ENCODE assay signal across 14 mouse cellular contexts in genomic region chr11:5952501-5952900, GRCm38 (mm10). TPM values are rescaled to one million over a fixed set of nuclear protein-coding genes. Genes with fewer than 3 reads are reported as not detected.
DNase-seq lines count a peak whose midpoint lies in the region; ATAC-seq and TF ChIP-seq lines count a peak whose summit lies in the region.
"Had no signal": no experiment of that assay in that cellular context is flagged by ENCODE, and none has a peak within 500 bp of the region (broad histone marks: within the 10 kb centered on the region; RNA-seq: fewer than 3 reads in every experiment).

No protein-coding gene starts in this region.

- H3K9ac ChIP-seq in lung, embryonic 14.5 days = no peak overlapping the region
- H3K9ac ChIP-seq: forebrain, embryonic 12.5 days; hindbrain, embryonic 12.5 days; neural tube, embryonic 13.5 days had no signal

- H3K4me2 ChIP-seq in lung, embryonic 14.5 days = no peak overlapping the region
- H3K4me2 ChIP-seq: forebrain, embryonic 12.5 days; hindbrain, embryonic 12.5 days; neural tube, embryonic 13.5 days had no signal

- ATAC-seq in lung, embryonic 14.5 days (ENCODE audit: insufficient read depth) = no peak

- intact Hi-C loops in heart, postnatal 36 days (cut with DNase I) = loop anchor here (2.0 kb wide), 1 partner anchor 66 kb away; no protein-coding TSS in a partner anchor
- intact Hi-C loops in left cerebral cortex, postnatal 10 days (cut with DNase I) = no loop called here
- intact Hi-C loops in left cerebral cortex, postnatal 36 days (cut with DNase I) = no loop called here

- no peak overlapping the region for H3K27ac ChIP-seq in lung, embryonic 14.5 days (ENCODE audit: low read depth)
- H3K27ac ChIP-seq: forebrain, embryonic 12.5 days; hindbrain, embryonic 12.5 days; neural tube, embryonic 13.5 days had no signal

- peaks cover 14% of the 10 kb centered on the region for H3K4me1 ChIP-seq in lung, embryonic 14.5 days (ENCODE audit: insufficient read depth)

- no peaks in the 10 kb centered on the region for H3K9me3 ChIP-seq in lung, embryonic 14.5 days (ENCODE audit: low read depth, low read length)
- H3K9me3 ChIP-seq: forebrain, embryonic 12.5 days; hindbrain, embryonic 12.5 days; megakaryocyte, embryonic 14.5 days; neural tube, embryonic 13.5 days had no signal

- H3K36me3 ChIP-seq in lung, embryonic 14.5 days (ENCODE audit: insufficient read depth) = no peaks in the 10 kb centered on the region
- H3K36me3 ChIP-seq: forebrain, embryonic 12.5 days; hindbrain, embryonic 12.5 days had no signal

- no peak overlapping the region for H3K4me3 ChIP-seq in lung, embryonic 14.5 days (ENCODE audit: low read depth, low read length)
- H3K4me3 ChIP-seq: forebrain, embryonic 12.5 days; hindbrain, embryonic 12.5 days; megakaryocyte, embryonic 14.5 days; neural tube, embryonic 13.5 days had no signal

- TF ChIP-seq CTCF in lung, embryonic 14.5 days (IDR thresholded peaks at IDR 0.05; ENCODE audit: low read depth) = no peak

- WGBS in lung, embryonic 14.5 days = 31% methylated on average over 5 of the region's 5 CpGs

- no peaks in the 10 kb centered on the region for H3K27me3 ChIP-seq in lung, embryonic 14.5 days (ENCODE audit: insufficient read depth, low read length)
- H3K27me3 ChIP-seq: forebrain, embryonic 12.5 days; hindbrain, embryonic 12.5 days; neural tube, embryonic 13.5 days had no signal

- peak; percentile 30 for DNase-seq in adrenal gland, adult 8-10 months
- DNase-seq in heart, adult 11 months = peak; percentile 96
- peak; percentile 66 for DNase-seq in heart, postnatal 36 days
- peak; percentile 62 for DNase-seq in lung, embryonic 14.5 days
- no peak for DNase-seq in frontal cortex, postnatal 10 days (ENCODE audit: low spot score in 2 of 2)
- no peak for DNase-seq in left cerebral cortex, postnatal 10 days (ENCODE audit: extremely low spot score in 1 of 2, low spot score in 2 of 2)
- DNase-seq in liver = no peak
- DNase-seq in left cerebral cortex, postnatal 36 days (ENCODE audit: low spot score in 2 of 2) = no peak

RNA-seq across cellular contexts. Expression of gene Gck, which starts 2.6 kb away (rescaled TPM):
- total RNA-seq in adrenal gland, adult 8-10 months (2022) = 1 to 10 TPM; 2.8 to 5.4 (median 4.0) TPM
- total RNA-seq in heart, postnatal 36 days (2021) = 10 to 100 TPM in 1 of 2 experiments, 1 to 10 TPM in 1; 3.4 to 18.5 TPM
- polyA plus RNA-seq in lung, embryonic 14.5 days (2014; fragmentation: Nextera tagmentation; extraction: Ambion mirVana) = 0.84 and 1.9 TPM in 2 replicates
- total RNA-seq in left cerebral cortex, postnatal 10 days (2021) = 1 to 10 TPM; 1.1 to 1.4 TPM
- 1 to 10 TPM; 1.6 to 2.2 TPM for total RNA-seq in left cerebral cortex, postnatal 36 days (2021)

RNA-seq across cellular contexts. Expression of gene Ykt6, which starts 3.0 kb away (rescaled TPM):
- 10 to 100 TPM; 73.5 to 98.2 (median 85.7) TPM for total RNA-seq in adrenal gland, adult 8-10 months (2022)
- 10 to 100 TPM; 60.5 to 66.3 TPM for total RNA-seq in heart, postnatal 36 days (2021)
- polyA plus RNA-seq in lung, embryonic 14.5 days (2014; fragmentation: Nextera tagmentation; extraction: Ambion mirVana) = 25.0 and 26.1 TPM in 2 replicates
- total RNA-seq in left cerebral cortex, postnatal 10 days (2021) = 100 to 1,000 TPM; 130 to 133 TPM
- 10 to 100 TPM; 82.8 to 91.0 TPM for total RNA-seq in left cerebral cortex, postnatal 36 days (2021)

RNA-seq across cellular contexts. Expression of gene Myl7, which starts 53.9 kb away (rescaled TPM):
- total RNA-seq in adrenal gland, adult 8-10 months (2022) = under 1 TPM in 1 of 4 experiments, not detected in 3; 0.73 TPM
- total RNA-seq in heart, postnatal 36 days (2021) = 100 to 1,000 TPM; 502 to 735 TPM
- polyA plus RNA-seq in lung, embryonic 14.5 days (2014; fragmentation: Nextera tagmentation; extraction: Ambion mirVana) = 21.4 and 344 TPM in 2 replicates
- total RNA-seq in left cerebral cortex, postnatal 10 days (2021) = not detected
- total RNA-seq in left cerebral cortex, postnatal 36 days (2021) = not detected
- total RNA-seq: adrenal gland, adult 18-20 months; left cerebral cortex, postnatal 14 days had no signal

Comparison
In these comparisons a context has a peak if more than half of its experiments do, and no peak if none do; other contexts are left out.
1. DNase-seq: peak in adrenal gland, adult 8-10 months (single experiment), heart, adult 11 months (single experiment), heart, postnatal 36 days (2 of 2) and lung, embryonic 14.5 days (single experiment); none in frontal cortex, postnatal 10 days (0 of 2), left cerebral cortex, postnatal 10 days (0 of 2), liver (single experiment) and left cerebral cortex, postnatal 36 days (0 of 2).
2. RNA of gene Myl7, which starts 53.9 kb away (total RNA-seq): 502 to 735 TPM in heart, postnatal 36 days; 0.73 TPM in adrenal gland, adult 8-10 months, not detected in left cerebral cortex, postnatal 36 days and not detected in left cerebral cortex, postnatal 10 days; every median in the first group is over 100 times any median in the second.